Mouse (Mus musculus) stomach, postnatal 0 days (tissue): ENCODE results near the gene Chmp2a. TPM values are rescaled to one million over a fixed set of nuclear protein-coding genes. Genes with fewer than 3 reads are reported as not detected.

ENCODE experiments used
- ATAC-seq: fragments of 200-750 bp; cut with Nextera tagmentation; 2 replicates; pipeline ENCODE4 v1.8.0; 2017; ENCODE audit not compliant: low FRiP score, low TSS enrichment
- DNase-seq: peaks from one replicate; pipeline ENCODE4 v3.0.0-alpha.2; 2016; ENCODE audit warnings: low spot score
- H3K27ac ChIP-seq: fragments of 300-500 bp; sonication (generic); replicated peaks from 2 replicates; pipeline ENCODE4 v1.5.1; 2014; ENCODE audit warnings: mild to moderate bottlenecking, control low read depth
- H3K27me3 ChIP-seq: fragments of 300-500 bp; sonication (generic); 2 replicates; pipeline ENCODE4 v1.6.1; 2014; ENCODE audit warnings: low read length; ENCODE audit not compliant: control insufficient read depth, insufficient read depth
- H3K36me3 ChIP-seq: fragments of 300-500 bp; sonication (generic); 2 replicates; pipeline ENCODE4 v1.6.1; 2014; ENCODE audit warnings: low read length, mixed read lengths; ENCODE audit not compliant: control insufficient read depth, insufficient read depth
- H3K4me1 ChIP-seq: fragments of 300-500 bp; sonication (generic); replicated peaks from 2 replicates; pipeline ENCODE4 v1.6.1; 2014; ENCODE audit warnings: antibody characterized with exemption; ENCODE audit not compliant: control insufficient read depth, insufficient read depth
- H3K4me2 ChIP-seq: fragments of 300-500 bp; sonication (generic); replicated peaks from 2 replicates; pipeline ENCODE4 v1.6.1; 2014; ENCODE audit warnings: low read depth, mild to moderate bottlenecking, control low read depth, moderate library complexity
- H3K4me3 ChIP-seq: fragments of 300-500 bp; sonication (generic); 2 replicates; pipeline ENCODE4 v1.5.1; 2014; ENCODE audit warnings: low read depth, low read length, control low read depth
- H3K9ac ChIP-seq: fragments of 300-500 bp; sonication (generic); 2 replicates; pipeline ENCODE4 v1.6.1; 2014; ENCODE audit warnings: mild to moderate bottlenecking, low read length, control low read depth, mixed read lengths
- H3K9me3 ChIP-seq: fragments of 300-500 bp; sonication (generic); 2 replicates; pipeline ENCODE4 v1.6.1; 2016; ENCODE audit warnings: low read length; ENCODE audit not compliant: control insufficient read depth
- CTCF ChIP-seq: IDR thresholded peaks from 2 replicates; pipeline ENCODE4 v1.5.1; 2016; ENCODE audit warnings: antibody characterized with exemption, low read depth, mild to moderate bottlenecking, moderate library complexity
- EP300 ChIP-seq: optimal IDR thresholded peaks from 2 replicates; pipeline ENCODE3; 2016; ENCODE audit warnings: antibody characterized with exemption
- WGBS: fragments of 180-500 bp; shearing (Covaris S2); extraction: QIAGEN DNeasy Blood & Tissue Kit; methylation state at CpG from one replicate; pipeline ENCODE4 v1.1.7; 2014; 5-methylcytosine and 5-hydroxymethylcytosine counted together
- polyA plus RNA-seq: library from polyadenylated mRNA; unstranded; fragments of >200 nt; fragmentation: Nextera tagmentation; extraction: Ambion mirVana; gene quantifications from 2 replicates; pipeline ENCODE4 v1.2.1, GENCODE M21; 2015

The Chmp2a gene
- polyA plus RNA-seq, 1 experiment from 2014 or later, result 271 TPM

GRCm38 (mm10) chr7:12995862-12996261 lies 38.7 kb downstream of the Chmp2a start:
- DNase-seq (no peak), ATAC-seq (no peak)
- Histone ChIP-seq H3K4me1 (no peaks in the 10 kb centered on the region), H3K27ac (no peak overlapping the region), H3K9me3 (no peaks in the 10 kb centered on the region), H3K4me3 (no peak overlapping the region), H3K27me3 (no peaks in the 10 kb centered on the region), H3K4me2 (no peak overlapping the region), H3K36me3 (no peaks in the 10 kb centered on the region), H3K9ac (no peak overlapping the region)
- TF ChIP-seq CTCF (no peak), EP300 (no peak)

- Histone ChIP-seq H3K9me3 (no peaks in the 10 kb centered on the region), H3K9ac (no peak overlapping the region), H3K4me1 (no peaks in the 10 kb centered on the region), H3K36me3 (no peaks in the 10 kb centered on the region), H3K4me3 (no peak overlapping the region), H3K4me2 (no peak overlapping the region), H3K27ac (no peak overlapping the region), H3K27me3 (no peaks in the 10 kb centered on the region)
- ATAC-seq (no peak), DNase-seq (no peak)
- TF ChIP-seq EP300, result no peak
- no peak for TF ChIP-seq CTCF
- 86% methylated on average over 10 of the region's 10 CpGs for WGBS
Measured at GRCm38 (mm10) chr7:12993148-12993547, 41.5 kb downstream of the Chmp2a start.

- Histone ChIP-seq H3K9me3 (no peaks in the 10 kb centered on the region), H3K27me3 (no peaks in the 10 kb centered on the region), H3K27ac (no peak overlapping the region), H3K4me3 (no peak overlapping the region), H3K9ac (no peak overlapping the region), H3K36me3 (no peaks in the 10 kb centered on the region), H3K4me1 (no peaks in the 10 kb centered on the region), H3K4me2 (no peak overlapping the region)
- ATAC-seq (no peak), DNase-seq (no peak)
- 4% methylated on average over 3 of the region's 3 CpGs for WGBS
- TF ChIP-seq CTCF (peak; percentile 65), EP300 (no peak)
Measured at GRCm38 (mm10) chr7:12992222-12992621, 42.4 kb downstream of the Chmp2a start.

- no peak overlapping the region for H3K4me2 ChIP-seq
- no peaks in the 10 kb centered on the region for H3K27me3 ChIP-seq
- ATAC-seq, result no peak
- H3K27ac ChIP-seq, result no peak overlapping the region
- no peaks in the 10 kb centered on the region for H3K36me3 ChIP-seq
- TF ChIP-seq EP300 (no peak), CTCF (no peak)
- no peaks in the 10 kb centered on the region for H3K4me1 ChIP-seq
- no peak overlapping the region for H3K9ac ChIP-seq
- no peaks in the 10 kb centered on the region for H3K9me3 ChIP-seq
- no peak for DNase-seq
- WGBS, result 74% methylated on average over 8 of the region's 8 CpGs
- no peak overlapping the region for H3K4me3 ChIP-seq
Measured at GRCm38 (mm10) chr7:12987409-12988189, 47.0 kb downstream of the Chmp2a start.

GRCm38 (mm10) chr7:12986906-12987305 lies 47.7 kb downstream of the Chmp2a start:
- no peak for TF ChIP-seq EP300
- no peak for TF ChIP-seq CTCF

GRCm38 (mm10) chr7:12985724-12986123 lies 48.9 kb downstream of the Chmp2a start:
- no peak for TF ChIP-seq CTCF
- TF ChIP-seq EP300, result no peak

More at GRCm38 (mm10) chr7:12986906-12987305, 47.7 kb downstream of the Chmp2a start:
- H3K9ac ChIP-seq, result no peak overlapping the region
- DNase-seq (no peak), ATAC-seq (no peak)
- no peaks in the 10 kb centered on the region for H3K27me3 ChIP-seq
- no peak overlapping the region for H3K27ac ChIP-seq
- 79% methylated on average over 8 of the region's 8 CpGs for WGBS
- H3K4me1 ChIP-seq, result no peaks in the 10 kb centered on the region
- no peak overlapping the region for H3K4me2 ChIP-seq
- no peak overlapping the region for H3K4me3 ChIP-seq
- H3K9me3 ChIP-seq, result no peaks in the 10 kb centered on the region
- no peaks in the 10 kb centered on the region for H3K36me3 ChIP-seq

More at GRCm38 (mm10) chr7:12985724-12986123, 48.9 kb downstream of the Chmp2a start:
- DNase-seq (no peak), ATAC-seq (no peak)
- H3K4me3 ChIP-seq, result no peak overlapping the region
- WGBS, result 77% methylated on average over 1 of the region's 1 CpGs
- H3K27ac ChIP-seq, result no peak overlapping the region
- no peaks in the 10 kb centered on the region for H3K36me3 ChIP-seq
- H3K4me2 ChIP-seq, result no peak overlapping the region
- H3K9ac ChIP-seq, result no peak overlapping the region
- H3K4me1 ChIP-seq, result no peaks in the 10 kb centered on the region
- H3K27me3 ChIP-seq, result no peaks in the 10 kb centered on the region
- H3K9me3 ChIP-seq, result no peaks in the 10 kb centered on the region

Other genes with a start within 250 kb of the Chmp2a start
- 1.3 and 1.7 TPM in 2 replicates for gene Zscan18, start 231.2 kb downstream of the Chmp2a start, polyA plus RNA-seq
- gene Zfp329, start 215.9 kb downstream of the Chmp2a start, polyA plus RNA-seq, result 5.9 and 6.4 TPM in 2 replicates
- 15.9 and 16.9 TPM in 2 replicates for gene Zfp110, start 200.0 kb downstream of the Chmp2a start, polyA plus RNA-seq
- gene Zfp128, start 153.6 kb downstream of the Chmp2a start, polyA plus RNA-seq, result 1.5 and 1.6 TPM in 2 replicates
- gene Zscan22, start 137.0 kb downstream of the Chmp2a start, polyA plus RNA-seq, result 5.1 and 5.8 TPM in 2 replicates
- 784 and 821 TPM in 2 replicates for gene Rps5, start 112.5 kb downstream of the Chmp2a start, polyA plus RNA-seq
- gene Rnf225, start 107.4 kb downstream of the Chmp2a start, polyA plus RNA-seq, result 30.7 and 33.6 TPM in 2 replicates
- 4.4 and 4.6 TPM in 2 replicates for gene Zfp324, start 69.0 kb downstream of the Chmp2a start, polyA plus RNA-seq
- 2.1 and 2.5 TPM in 2 replicates for gene Zfp446, start 57.0 kb downstream of the Chmp2a start, polyA plus RNA-seq
- gene Slc27a5, start 36.6 kb downstream of the Chmp2a start, polyA plus RNA-seq, result 0.13 and 0.25 TPM in 2 replicates
- 93.7 and 105 TPM in 2 replicates for gene Trim28, start 35.7 kb downstream of the Chmp2a start, polyA plus RNA-seq
- 8.5 and 9.5 TPM in 2 replicates for gene Zbtb45, start 24.8 kb downstream of the Chmp2a start, polyA plus RNA-seq
- 90.9 and 93.4 TPM in 2 replicates for gene Ube2m, start 3.5 kb upstream of the Chmp2a start, polyA plus RNA-seq
- 0.93 and 1.3 TPM in 2 replicates for gene Mzf1, start 20.0 kb upstream of the Chmp2a start, polyA plus RNA-seq
- 0.01 TPM in 1 of 2 replicates, not detected in the other for gene Vmn1r85, start 60.4 kb upstream of the Chmp2a start, polyA plus RNA-seq
- not detected in 2 replicates for gene Vmn1r86, start 85.1 kb upstream of the Chmp2a start, polyA plus RNA-seq
- 0.04 TPM in 1 of 2 replicates, not detected in the other for gene Vmn1r87, start 105.3 kb upstream of the Chmp2a start, polyA plus RNA-seq
- gene Vmn1r88, start 124.8 kb upstream of the Chmp2a start, polyA plus RNA-seq, result 0.02 TPM in 1 of 2 replicates, not detected in the other
- gene Vmn1r89, start 178.2 kb upstream of the Chmp2a start, polyA plus RNA-seq, result not detected in 2 replicates
- 29.0 and 32.6 TPM in 2 replicates for gene Lig1, start 242.5 kb upstream of the Chmp2a start, polyA plus RNA-seq
- 2.1 and 2.9 TPM in 2 replicates for gene Zswim9, start 243.9 kb upstream of the Chmp2a start, polyA plus RNA-seq